Mouse (Mus musculus): Measurements from ENCODE around the gene Scnn1a. TPM values are rescaled to one million over a fixed set of nuclear protein-coding genes. Genes with fewer than 3 reads are reported as not detected.

The Scnn1a gene
- polyA plus RNA-seq, 1 experiment from 2014 or later: 16.9 TPM

DNA sequence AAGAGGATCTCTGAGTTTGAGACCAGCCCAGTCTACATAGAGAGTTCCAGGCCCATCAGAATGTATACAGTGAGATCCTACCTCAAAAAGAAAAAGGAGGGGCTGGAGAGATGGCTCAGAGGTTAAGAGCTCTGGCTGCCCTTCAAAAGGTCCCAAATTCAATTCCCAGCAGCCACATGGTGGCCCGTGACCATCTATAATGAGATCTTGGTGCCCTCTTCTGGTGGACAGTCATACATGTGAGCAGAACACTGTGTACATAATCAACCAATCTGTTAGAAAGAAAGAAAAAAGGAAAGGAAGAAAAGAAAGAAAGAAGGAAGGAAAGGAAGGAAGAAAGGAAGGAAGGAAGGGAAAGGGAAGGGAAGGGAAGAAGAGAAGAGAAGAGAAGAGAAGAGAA lies 45.7 kb downstream of the Scnn1a start:
- whole genome bisulfite sequencing: 89% methylated on average over 1 of the region's 1 CpGs
- Histone ChIP-seq H3K9me3 (ENCODE audit: control insufficient read depth) (no peaks in the 10 kb centered on the region), H3K9ac (ENCODE audit: low read depth, low read length) (no peak overlapping the region), H3K27me3 (replicated peaks; ENCODE audit: control insufficient read depth, insufficient read depth, low read length) (no peaks in the 10 kb centered on the region), H3K4me3 (ENCODE audit: low read depth, low read length) (no peak overlapping the region), H3K4me2 (replicated peaks; ENCODE audit: low read depth) (no peak overlapping the region), H3K4me1 (replicated peaks; ENCODE audit: control insufficient read depth, insufficient read depth, low read length) (no peaks in the 10 kb centered on the region; the same call in 1 of the 2 replicates), H3K27ac (ENCODE audit: low read depth, low read length) (no peak overlapping the region), H3K36me3 (ENCODE audit: control insufficient read depth, insufficient read depth) (peaks cover 19% of the 10 kb centered on the region)
- peak; percentile 57 for TF ChIP-seq CTCF (IDR thresholded peaks at IDR 0.05; ENCODE audit: low read depth)
- ATAC-seq: no peak

DNA sequence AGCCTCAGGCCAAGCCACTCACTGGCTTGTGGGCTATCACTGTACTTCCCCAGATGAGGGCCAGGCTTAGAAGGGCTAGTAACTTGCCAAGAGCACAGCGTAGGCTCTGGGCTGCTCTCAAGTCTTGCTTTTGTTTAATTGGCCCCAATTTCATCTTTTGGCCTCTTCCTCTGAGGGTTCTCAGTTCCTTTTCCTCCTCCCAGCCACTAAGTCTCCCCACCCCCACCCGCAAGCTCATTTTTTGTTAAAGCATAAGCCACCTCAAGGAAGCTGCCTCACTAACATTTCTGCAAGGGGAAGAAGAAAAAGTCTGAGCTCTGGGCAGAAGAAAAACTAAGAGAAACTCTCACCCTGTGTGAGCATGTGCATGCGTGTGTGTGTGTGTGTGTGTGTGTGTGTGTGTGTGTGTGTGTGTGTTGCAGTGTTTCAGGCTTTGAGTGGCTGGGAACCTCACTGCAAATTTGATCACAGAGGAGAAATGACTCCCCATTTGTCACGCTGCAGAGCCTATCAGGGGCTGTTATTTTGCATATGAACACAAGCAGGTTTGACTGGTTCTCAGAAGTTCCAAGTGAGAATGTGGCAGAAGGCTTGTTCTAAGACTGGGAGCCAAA lies 47.4 kb downstream of the Scnn1a start:
- Histone ChIP-seq H3K27ac (ENCODE audit: low read depth, low read length) (no peak overlapping the region), H3K4me2 (replicated peaks; ENCODE audit: low read depth) (no peak overlapping the region), H3K9ac (ENCODE audit: low read depth, low read length) (no peak overlapping the region), H3K27me3 (replicated peaks; ENCODE audit: control insufficient read depth, insufficient read depth, low read length) (no peaks in the 10 kb centered on the region), H3K36me3 (ENCODE audit: control insufficient read depth, insufficient read depth) (peaks cover 20% of the 10 kb centered on the region), H3K4me1 (replicated peaks; ENCODE audit: control insufficient read depth, insufficient read depth, low read length) (no peaks in the 10 kb centered on the region; the same call in 1 of the 2 replicates), H3K4me3 (ENCODE audit: low read depth, low read length) (no peak overlapping the region), H3K9me3 (ENCODE audit: control insufficient read depth) (no peaks in the 10 kb centered on the region)
- ATAC-seq: no peak
- TF ChIP-seq CTCF (IDR thresholded peaks at IDR 0.05; ENCODE audit: low read depth): no peak
- 47% methylated on average over 4 of the region's 4 CpGs for WGBS

DNA sequence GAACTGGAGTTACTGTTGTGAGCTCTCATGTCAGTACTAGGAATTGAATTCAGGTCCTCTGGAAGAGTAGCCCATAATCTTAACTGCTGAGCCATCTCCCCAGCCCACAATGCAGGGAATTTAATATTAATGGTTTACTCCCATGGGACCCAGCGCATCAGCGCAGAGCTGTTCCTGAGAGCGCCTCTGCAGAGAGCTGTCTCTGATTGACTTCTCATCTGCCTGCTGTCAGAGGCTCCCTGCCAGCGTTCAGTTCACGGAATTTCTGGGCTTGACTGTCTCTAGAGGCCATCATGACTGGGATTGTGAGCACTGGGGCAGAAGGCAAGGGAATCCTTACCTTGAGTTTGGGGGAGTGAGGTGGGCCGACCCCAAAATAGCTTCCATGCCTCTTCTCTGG lies 56.6 kb downstream of the Scnn1a start:
- ATAC-seq: no peak
- peaks cover 17% of the 10 kb centered on the region; the same call in 1 of the 2 replicates for H3K4me1 ChIP-seq (replicated peaks; ENCODE audit: control insufficient read depth, insufficient read depth, low read length)
- H3K27ac ChIP-seq (ENCODE audit: low read depth, low read length): 0 out of 2 replicates have a peak overlapping the region, but pooled peaks have one; percentile 35
- no peaks in the 10 kb centered on the region for H3K9me3 ChIP-seq (ENCODE audit: control insufficient read depth)
- TF ChIP-seq CTCF (IDR thresholded peaks at IDR 0.05; ENCODE audit: low read depth): no peak
- 69% methylated on average over 6 of the region's 6 CpGs for WGBS
- no peak overlapping the region for H3K4me3 ChIP-seq (ENCODE audit: low read depth, low read length)
- H3K36me3 ChIP-seq (ENCODE audit: control insufficient read depth, insufficient read depth): peaks cover 44% of the 10 kb centered on the region
- H3K27me3 ChIP-seq (replicated peaks; ENCODE audit: control insufficient read depth, insufficient read depth, low read length): no peaks in the 10 kb centered on the region
- no peak overlapping the region for H3K9ac ChIP-seq (ENCODE audit: low read depth, low read length)
- H3K4me2 ChIP-seq (replicated peaks; ENCODE audit: low read depth): no peak overlapping the region

DNA sequence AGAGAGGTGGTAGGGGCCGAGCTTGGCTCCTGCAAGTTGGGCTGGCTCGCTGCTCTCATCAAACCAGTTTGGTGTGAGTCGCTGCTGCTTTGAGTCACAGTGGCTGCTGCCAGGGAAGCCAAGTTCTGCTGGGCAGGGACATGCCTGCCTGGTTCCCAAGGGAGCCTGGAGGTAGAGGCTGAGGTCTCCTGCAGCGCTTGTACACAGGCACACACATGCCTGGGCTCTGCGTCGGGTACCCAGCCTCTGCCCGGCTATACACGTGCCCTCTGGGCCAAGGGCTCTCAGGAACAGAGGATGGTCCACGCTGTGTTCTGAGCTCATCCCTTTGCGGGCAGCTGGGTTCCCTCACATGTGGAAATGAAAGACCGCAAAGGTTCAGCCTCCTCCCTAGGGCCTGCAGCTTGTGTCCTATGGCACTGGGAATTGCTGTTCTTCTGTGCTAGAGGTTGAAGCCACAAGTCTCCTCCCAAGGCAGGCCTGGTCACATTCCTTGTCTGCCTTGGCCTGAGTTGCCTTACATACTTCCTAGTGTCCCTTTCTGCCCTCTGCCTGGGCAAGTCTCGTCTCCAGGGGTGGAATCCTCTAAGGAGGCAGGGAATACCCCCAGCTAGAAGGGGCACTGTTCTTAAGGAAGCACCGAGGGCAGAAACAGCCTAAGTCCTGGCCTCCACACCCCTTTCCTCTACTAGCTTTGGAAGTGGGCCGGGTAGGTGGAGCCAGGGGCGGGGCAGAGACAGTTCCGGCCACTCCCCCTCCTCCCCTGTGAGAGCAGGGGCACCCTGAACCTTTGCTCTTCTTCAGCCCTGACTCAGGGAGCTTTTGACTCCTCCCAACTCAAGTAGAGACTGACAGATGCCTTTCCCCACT lies 57.4 kb downstream of the Scnn1a start:
- no peak for TF ChIP-seq CTCF (IDR thresholded peaks at IDR 0.05; ENCODE audit: low read depth)
- Histone ChIP-seq H3K4me2 (replicated peaks; ENCODE audit: low read depth) (peak overlapping the region; percentile 83), H3K4me1 (replicated peaks; ENCODE audit: control insufficient read depth, insufficient read depth, low read length) (peaks cover 17% of the 10 kb centered on the region; the same call in 1 of the 2 replicates), H3K4me3 (ENCODE audit: low read depth, low read length) (0 out of 2 replicates have a peak overlapping the region, but pooled peaks have one; percentile 9), H3K27me3 (replicated peaks; ENCODE audit: control insufficient read depth, insufficient read depth, low read length) (no peaks in the 10 kb centered on the region), H3K9me3 (ENCODE audit: control insufficient read depth) (no peaks in the 10 kb centered on the region), H3K9ac (ENCODE audit: low read depth, low read length) (no peak overlapping the region), H3K27ac (ENCODE audit: low read depth, low read length) (peak overlapping the region; percentile 61), H3K36me3 (ENCODE audit: control insufficient read depth, insufficient read depth) (peaks cover 37% of the 10 kb centered on the region)
- 33% methylated on average over 15 of the region's 16 CpGs for WGBS
- ATAC-seq: peak; percentile 62

DNA sequence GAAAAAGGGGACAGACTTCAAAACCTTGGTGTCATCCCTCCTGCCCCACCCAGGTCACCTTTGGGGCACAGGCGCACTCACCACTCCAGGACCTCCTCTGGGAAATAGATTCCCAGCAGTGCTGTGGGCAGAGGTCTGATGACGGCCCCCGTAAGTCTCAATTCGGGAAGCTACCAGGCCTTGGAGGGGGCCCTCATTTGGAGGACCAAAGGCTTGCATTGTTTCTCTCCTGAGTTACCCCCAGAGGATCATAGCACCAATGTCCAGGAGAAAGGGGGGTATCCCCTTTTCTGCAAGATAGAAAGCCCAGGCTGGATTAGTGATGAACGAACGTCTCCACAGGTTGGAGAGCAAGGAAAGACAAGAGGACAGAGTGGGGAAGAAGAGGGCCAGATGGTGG lies 58.2 kb downstream of the Scnn1a start:
- peak overlapping the region; percentile 9; the same call in 1 of the 2 replicates for H3K4me3 ChIP-seq (ENCODE audit: low read depth, low read length)
- peak overlapping the region; percentile 61; the same call in 1 of the 2 replicates for H3K27ac ChIP-seq (ENCODE audit: low read depth, low read length)
- H3K4me1 ChIP-seq (replicated peaks; ENCODE audit: control insufficient read depth, insufficient read depth, low read length): peaks cover 17% of the 10 kb centered on the region; the same call in 1 of the 2 replicates
- no peak for TF ChIP-seq CTCF (IDR thresholded peaks at IDR 0.05; ENCODE audit: low read depth)
- 0 out of 2 replicates have a peak overlapping the region, but pooled peaks have one; percentile 22 for H3K9ac ChIP-seq (ENCODE audit: low read depth, low read length)
- H3K36me3 ChIP-seq (ENCODE audit: control insufficient read depth, insufficient read depth): peaks cover 29% of the 10 kb centered on the region; the same call in 1 of the 2 replicates
- H3K9me3 ChIP-seq (ENCODE audit: control insufficient read depth): no peaks in the 10 kb centered on the region
- H3K27me3 ChIP-seq (replicated peaks; ENCODE audit: control insufficient read depth, insufficient read depth, low read length): no peaks in the 10 kb centered on the region
- peak overlapping the region; percentile 83 for H3K4me2 ChIP-seq (replicated peaks; ENCODE audit: low read depth)
- WGBS: 41% methylated on average over 6 of the region's 6 CpGs
- no peak for ATAC-seq

DNA sequence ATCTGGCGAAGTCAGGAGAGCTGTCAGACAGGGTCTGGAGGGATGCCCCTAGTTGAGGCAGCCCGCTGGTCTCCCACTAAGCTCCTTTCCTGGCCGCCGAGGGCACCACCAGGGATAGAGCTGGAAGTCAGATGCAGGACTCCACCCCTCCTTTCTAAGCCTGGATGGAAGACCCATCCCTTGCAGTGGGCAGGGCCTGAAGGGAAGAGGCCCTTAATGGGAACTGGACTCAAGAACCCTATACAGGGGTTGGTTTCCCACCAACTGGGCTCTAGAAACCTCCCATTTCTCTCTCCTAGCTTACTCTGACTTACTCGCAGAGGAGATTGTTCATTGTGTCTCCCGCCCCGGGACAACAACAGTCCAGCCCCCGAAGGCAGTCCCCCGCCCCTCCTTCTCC lies 59.3 kb downstream of the Scnn1a start:
- H3K4me3 ChIP-seq (ENCODE audit: low read depth, low read length): peak overlapping the region; percentile 64
- no peaks in the 10 kb centered on the region for H3K9me3 ChIP-seq (ENCODE audit: control insufficient read depth)
- TF ChIP-seq CTCF (IDR thresholded peaks at IDR 0.05; ENCODE audit: low read depth): no peak
- H3K36me3 ChIP-seq (ENCODE audit: control insufficient read depth, insufficient read depth): peaks cover 17% of the 10 kb centered on the region; the same call in 1 of the 2 replicates
- peaks cover 17% of the 10 kb centered on the region; the same call in 1 of the 2 replicates for H3K4me1 ChIP-seq (replicated peaks; ENCODE audit: control insufficient read depth, insufficient read depth, low read length)
- peak; percentile 20 for ATAC-seq
- 15% methylated on average over 9 of the region's 9 CpGs for WGBS
- H3K27me3 ChIP-seq (replicated peaks; ENCODE audit: control insufficient read depth, insufficient read depth, low read length): no peaks in the 10 kb centered on the region
- H3K27ac ChIP-seq (ENCODE audit: low read depth, low read length): peak overlapping the region; percentile 93
- H3K9ac ChIP-seq (ENCODE audit: low read depth, low read length): peak overlapping the region; percentile 62
- peak overlapping the region; percentile 83 for H3K4me2 ChIP-seq (replicated peaks; ENCODE audit: low read depth)
